Mouse (Mus musculus) stomach, postnatal 0 days (tissue): Measurements from ENCODE around the gene Dbp.

Source experiments
- CTCF ChIP-seq: IDR thresholded peaks from 2 replicates; pipeline ENCODE4 v1.5.1; 2016; ENCODE audit warnings: antibody characterized with exemption, low read depth, mild to moderate bottlenecking, moderate library complexity
- EP300 ChIP-seq: optimal IDR thresholded peaks from 2 replicates; pipeline ENCODE3; 2016; ENCODE audit warnings: antibody characterized with exemption

DNA sequence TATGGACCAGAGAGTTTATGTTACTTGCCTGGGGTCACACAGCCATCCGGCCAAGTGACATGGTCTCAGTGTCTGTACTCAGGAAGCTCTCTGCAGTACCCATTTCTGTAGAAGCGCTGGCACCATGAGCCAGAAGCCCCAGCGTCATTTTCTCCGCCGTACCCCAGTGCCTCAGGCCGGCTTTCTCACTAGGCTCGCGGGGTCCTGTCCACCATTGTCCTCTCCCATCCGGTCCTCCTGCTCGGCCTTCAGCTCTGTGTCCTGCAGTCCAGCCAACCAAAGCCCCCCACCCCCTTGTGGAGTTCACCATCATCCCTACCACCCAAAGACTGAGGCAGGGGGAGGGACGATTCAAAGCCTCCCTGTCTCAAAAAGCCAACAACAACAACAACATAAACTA lies 3.3 kb upstream of the Dbp start:
- TF ChIP-seq CTCF (no peak), EP300 (no peak)
